Mouse (Mus musculus): ENCODE measurements around the gene Gdf9. TPM values are rescaled to one million over a fixed set of nuclear protein-coding genes. Genes with fewer than 3 reads are reported as not detected.

Gene Gdf9
- total and polyA plus RNA-seq, 3 experiments = 0.42 to 0.43 TPM; not detected in 1

DNA sequence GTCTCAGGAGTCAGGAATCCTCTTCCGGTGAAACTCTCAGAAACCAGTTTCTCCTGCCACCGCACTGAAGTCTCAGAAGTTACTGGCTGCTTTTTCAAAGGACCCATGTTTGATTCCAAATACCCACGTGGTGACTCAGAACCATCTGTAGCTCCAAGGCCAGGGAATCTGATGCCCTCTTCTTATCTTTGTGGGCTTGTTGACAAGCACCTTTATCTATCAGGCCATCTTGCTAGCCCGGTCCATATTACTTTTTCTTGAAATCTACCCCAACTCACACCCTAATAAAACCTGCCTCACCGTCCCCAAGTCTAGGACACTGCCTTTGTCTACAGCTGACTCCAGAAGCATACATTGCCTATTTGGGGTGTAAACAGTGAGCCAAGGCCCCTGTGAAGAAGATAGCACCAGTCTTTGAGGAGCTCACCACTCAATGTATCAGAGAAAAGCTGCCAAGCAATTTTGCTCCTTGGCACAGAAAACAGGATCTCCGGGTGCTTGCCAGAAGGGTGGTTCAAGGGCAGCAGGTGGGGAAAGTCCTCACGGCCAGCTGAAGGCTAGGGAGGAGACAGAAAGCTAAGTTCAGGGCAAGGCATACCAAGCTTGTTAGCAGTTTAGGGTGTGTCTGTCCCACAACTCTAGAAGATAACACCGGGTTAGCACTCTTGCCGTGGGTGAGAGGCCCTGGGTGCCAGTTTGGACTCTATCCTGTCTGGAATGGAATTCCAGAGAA lies 52.5 kb downstream of the Gdf9 start (continued):
- TF ChIP-seq BHLHE40 (IDR thresholded peaks at IDR 0.05; ENCODE audit: borderline replicate concordance, low read depth, low read length) (peak; percentile 49; the same call in 1 of the 2 replicates), MEF2A (IDR thresholded peaks at IDR 0.05; ENCODE audit: extremely low read depth, insufficient replicate concordance, low read depth, low read length, poor library complexity, severe bottlenecking) (no peak), MAFK (IDR thresholded peaks at IDR 0.05; ENCODE audit: borderline replicate concordance, low read depth, low read length) (0 out of 2 replicates have a peak, but pooled peaks have one; percentile 47), POLR2AphosphoS5 (IDR thresholded peaks at IDR 0.05; ENCODE audit: borderline replicate concordance, low read depth, low read length) (0 out of 2 replicates have a peak, but pooled peaks have one; percentile 46), ZKSCAN1 (IDR thresholded peaks at IDR 0.05; ENCODE audit: low read depth, low read length) (0 out of 2 replicates have a peak, but pooled peaks have one; percentile 43), KAT2A (conservative IDR thresholded peaks at IDR 0.05; ENCODE audit: low read depth, low read length) (0 out of 2 replicates have a peak, but pooled peaks have one; percentile 31), TCF12 (IDR thresholded peaks at IDR 0.05; ENCODE audit: low read depth, low read length) (peak; percentile 75), E2F4 (IDR thresholded peaks at IDR 0.05; ENCODE audit: borderline replicate concordance, low read depth, low read length) (no peak), HCFC1 (IDR thresholded peaks at IDR 0.05; ENCODE audit: low read depth, low read length) (peak; percentile 64; the same call in 1 of the 2 replicates), ZC3H11A (IDR thresholded peaks at IDR 0.05; ENCODE audit: low read depth, low read length) (0 out of 2 replicates have a peak, but pooled peaks have one; percentile 2), TBP (IDR thresholded peaks at IDR 0.05; ENCODE audit: low read depth, low read length) (no peak; the same call in 1 of the 2 replicates), MYB (IDR thresholded peaks at IDR 0.05; ENCODE audit: low read depth, low read length) (peak; percentile 68), CHD2 (IDR thresholded peaks at IDR 0.05; ENCODE audit: low read length) (no peak), EP300 (IDR thresholded peaks at IDR 0.05; ENCODE audit: low read depth in 1 of 2, low read length in 2 of 2) (peak; percentile 57 to 70), ZMIZ1 (IDR thresholded peaks at IDR 0.05; ENCODE audit: low read depth, low read length) (peak; percentile 82; the same call in 1 of the 2 replicates)

GRCm38 (mm10) chr11:53485719-53486118 lies 54.9 kb downstream of the Gdf9 start:
- peak; percentile 74 for DNase-seq (ENCODE audit: low read depth, low spot score)
- H3K9ac ChIP-seq (ENCODE audit: control insufficient read depth, low read depth, low read length, poor library complexity, severe bottlenecking) = no peak overlapping the region
- H3K27me3 ChIP-seq (ENCODE audit: control insufficient read depth in 1 of 2, insufficient read depth in 2 of 2, low read length in 2 of 2) = no peaks in the 10 kb centered on the region
- H3K4me1 ChIP-seq (ENCODE audit: control insufficient read depth in 1 of 2, insufficient read depth in 2 of 2, low read length in 2 of 2) = peaks cover 19 to 27% of the 10 kb centered on the region in 2 experiments
- H3K36me3 ChIP-seq (ENCODE audit: control insufficient read depth in 1 of 2, insufficient read depth in 2 of 2, low read length in 2 of 2) = peaks cover 0 to 33% of the 10 kb centered on the region in 2 experiments; a peak in 2 of 4 replicates
- H3K27ac ChIP-seq (ENCODE audit: control insufficient read depth, low read depth, low read length) = no peak overlapping the region
- no peaks in the 10 kb centered on the region for H3K79me2 ChIP-seq (ENCODE audit: control insufficient read depth, insufficient read depth, low read length, poor library complexity)
- H3K4me3 ChIP-seq (ENCODE audit: control insufficient read depth in 1 of 2, insufficient read depth in 1 of 2, low read depth in 2 of 2, low read length in 2 of 2) = no peak overlapping the region
- no peaks in the 10 kb centered on the region for H3K9me3 ChIP-seq (replicated peaks; ENCODE audit: insufficient read depth, low read length)
- TF ChIP-seq MAZ (IDR thresholded peaks at IDR 0.05; ENCODE audit: low read depth, low read length) (no peak), RAD21 (IDR thresholded peaks at IDR 0.05; ENCODE audit: low read depth, low read length) (peak; percentile 68), HCFC1 (IDR thresholded peaks at IDR 0.05; ENCODE audit: low read depth, low read length) (0 out of 2 replicates have a peak, but pooled peaks have one; percentile 19), ZC3H11A (IDR thresholded peaks at IDR 0.05; ENCODE audit: low read depth, low read length) (peak; percentile 58), GABPA (IDR thresholded peaks at IDR 0.05; ENCODE audit: low read depth, low read length) (peak; percentile 45; the same call in 1 of the 2 replicates), SIN3A (IDR thresholded peaks at IDR 0.05; ENCODE audit: low read length) (peak; percentile 64; the same call in 1 of the 2 replicates), MYC (IDR thresholded peaks at IDR 0.05; ENCODE audit: low read depth, low read length) (peak; percentile 100), ETS1 (IDR thresholded peaks at IDR 0.05; ENCODE audit: low read depth, low read length) (peak; percentile 19; the same call in 1 of the 2 replicates), BHLHE40 (IDR thresholded peaks at IDR 0.05; ENCODE audit: borderline replicate concordance, low read depth, low read length) (0 out of 2 replicates have a peak, but pooled peaks have one; percentile 11), NRF1 (IDR thresholded peaks at IDR 0.05; ENCODE audit: insufficient read depth, low read depth, low read length, poor library complexity, severe bottlenecking) (no peak), TAL1 (IDR thresholded peaks at IDR 0.05; ENCODE audit: low read length) (no peak), USF2 (IDR thresholded peaks at IDR 0.05; ENCODE audit: borderline replicate concordance in 1 of 2, insufficient read depth in 1 of 2, low read depth in 1 of 2, low read length in 2 of 2) (peak in 1 of 2 experiments; percentile 55; a peak in 1 of 4 replicates), NELFE (IDR thresholded peaks at IDR 0.05; ENCODE audit: low read depth, low read length) (no peak), ZNF384 (IDR thresholded peaks at IDR 0.05; ENCODE audit: low read depth, low read length) (peak; percentile 55), MAFK (IDR thresholded peaks at IDR 0.05; ENCODE audit: borderline replicate concordance, low read depth, low read length) (peak; percentile 28; the same call in 1 of the 2 replicates), SMC3 (IDR thresholded peaks at IDR 0.05; ENCODE audit: low read depth, low read length) (peak; percentile 77), KAT2A (conservative IDR thresholded peaks at IDR 0.05; ENCODE audit: low read depth, low read length) (no peak), CHD2 (IDR thresholded peaks at IDR 0.05; ENCODE audit: low read length) (no peak), GATA1 (IDR thresholded peaks at IDR 0.05; ENCODE audit: low read depth, low read length) (no peak; the same call in 1 of the 2 replicates), EP300 (IDR thresholded peaks at IDR 0.05; ENCODE audit: low read depth in 1 of 2, low read length in 2 of 2) (peak in 1 of 2 experiments; percentile 43; a peak in 2 of 4 replicates), POLR2A (IDR thresholded peaks at IDR 0.05; ENCODE audit: control insufficient read depth in 1 of 2, insufficient read depth in 1 of 2, low read depth in 1 of 2, low read length in 2 of 2, poor library complexity in 1 of 2) (no peak), JUND (IDR thresholded peaks at IDR 0.05; ENCODE audit: low read depth, low read length) (peak; percentile 69; the same call in 1 of the 2 replicates)

Measured in MEL (cell line).